Mouse (Mus musculus) adrenal gland, adult 8-10 months (tissue): ENCODE data around the gene 1700025F22Rik. TPM values are rescaled to one million over a fixed set of nuclear protein-coding genes. Genes with fewer than 3 reads are reported as not detected.
"Not testable (repeated sequence)": the region's sequence is repeated elsewhere in the genome, so short reads cannot be mapped to it uniquely, and the experiment has no call there.

Source experiments
- DNase-seq: peaks from one replicate; pipeline ENCODE4 v3.0.0; 2022
- total RNA-seq, 4 experiments: library from RNA; stranded (reverse); gene quantifications; 2 replicates each; pipeline ENCODE4 v1.2.4; 2022

Gene 1700025F22Rik
- total RNA-seq = not detected

DNA sequence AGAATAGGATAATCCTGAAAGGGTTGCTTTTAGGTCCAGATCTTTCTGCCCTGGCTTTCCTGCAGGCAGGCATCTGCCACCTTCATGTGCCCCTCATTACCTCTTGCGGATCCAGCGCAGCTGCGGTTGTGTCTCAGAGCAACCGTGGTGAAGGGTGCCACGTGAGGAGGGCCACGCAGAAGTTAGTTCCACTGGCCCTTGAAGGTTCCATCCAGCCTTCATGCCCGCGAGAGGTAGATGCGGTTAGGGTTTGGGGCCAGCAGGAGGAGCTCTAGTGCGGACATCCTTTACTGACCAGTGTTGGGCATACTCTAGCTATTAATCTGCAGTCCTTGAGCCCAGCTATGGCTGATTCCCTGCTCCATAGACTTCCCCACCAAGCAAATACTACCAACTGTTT lies at the start of gene 1700025F22Rik:
1700025F22Rik (minus strand) TSS at position 149 of the 400 bp plus-strand sequence.
- no peak for DNase-seq

GRCm38 (mm10) chr19:11196546-11196945 lies 31.4 kb upstream of the 1700025F22Rik start, which contains the start of gene Ms4a13:
Gene Ms4a13, minus strand, starts transcription at chr19:11196737.
- DNase-seq = no peak

- no peak for DNase-seq
These were observed 27.4 kb upstream of the 1700025F22Rik start for GRCm38 (mm10) chr19:11192552-11192951.

- DNase-seq = peak; percentile 10
These were observed 19.0 kb upstream of the 1700025F22Rik start for GRCm38 (mm10) chr19:11184121-11184520.

GRCm38 (mm10) chr19:11177464-11177863 lies 12.3 kb upstream of the 1700025F22Rik start:
- no peak for DNase-seq

GRCm38 (mm10) chr19:11157890-11158289 lies 7.2 kb downstream of the 1700025F22Rik start:
- not testable (repeated sequence) for DNase-seq

- DNase-seq = no peak
These were observed 29.8 kb downstream of the 1700025F22Rik start for GRCm38 (mm10) chr19:11135336-11135735.

DNA sequence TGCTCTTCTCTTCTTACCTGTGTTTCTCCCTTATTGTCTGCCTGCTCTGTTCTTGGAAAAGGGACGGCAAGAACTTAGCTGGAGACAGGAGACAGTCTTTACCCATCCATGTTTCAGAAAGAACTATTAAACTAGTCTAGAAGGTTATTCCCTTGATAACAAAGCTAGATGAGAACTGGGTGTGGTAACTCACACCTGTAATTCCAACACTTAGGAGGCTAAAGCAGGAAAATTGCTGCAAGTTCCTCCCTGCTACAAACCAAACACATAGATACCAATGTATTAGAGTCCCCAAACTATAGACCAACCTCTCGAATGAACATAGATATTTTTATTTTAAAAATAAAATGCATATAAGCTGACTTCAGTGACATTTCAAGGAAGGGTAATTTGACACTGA lies 30.3 kb downstream of the 1700025F22Rik start:
- no peak for DNase-seq

GRCm38 (mm10) chr19:11130776-11131175 lies 34.3 kb downstream of the 1700025F22Rik start, which contains the start of gene 1700017D01Rik:
Gene 1700017D01Rik, minus strand, starts transcription at chr19:11130876.
- DNase-seq = not testable (repeated sequence)

DNA sequence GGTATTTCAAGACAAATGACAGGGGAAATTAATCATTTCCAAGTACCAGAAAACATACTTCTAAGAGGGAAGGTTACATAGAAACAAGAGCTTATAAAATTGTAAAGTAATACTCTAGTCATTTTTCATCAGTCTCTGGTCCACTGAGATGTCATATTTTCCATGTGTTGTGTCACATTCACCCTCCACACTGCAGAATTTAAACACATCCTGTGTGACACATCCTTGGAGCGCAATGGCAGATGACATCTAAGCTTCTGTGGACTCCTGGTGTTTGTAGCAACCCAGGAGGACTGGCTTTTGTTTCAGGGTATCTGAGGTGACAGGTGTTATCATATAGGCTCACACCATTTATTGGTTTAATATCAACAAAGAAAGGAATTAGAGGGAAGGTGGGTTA lies 35.4 kb downstream of the 1700025F22Rik start:
- DNase-seq = no peak

DNA sequence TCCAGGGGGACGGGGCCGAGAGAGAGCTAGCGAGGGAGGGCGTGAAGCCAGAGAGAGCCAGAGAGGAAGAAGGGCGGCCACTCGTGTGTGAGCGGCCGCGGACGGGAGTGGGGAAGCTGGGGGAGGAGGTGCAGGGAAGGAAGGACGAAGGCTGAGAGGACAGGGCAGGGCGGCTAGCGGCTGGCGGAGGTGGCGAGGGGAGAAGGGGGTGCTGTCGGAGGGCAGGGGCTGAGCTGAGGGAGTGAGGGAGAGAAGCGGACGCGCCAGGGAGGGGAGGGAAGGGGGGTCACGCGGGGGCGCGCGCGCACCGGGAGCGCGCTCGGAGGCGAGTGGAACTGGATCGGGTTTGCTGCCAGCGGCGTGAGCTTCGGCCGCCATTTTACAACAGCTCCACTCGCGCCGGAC lies 44.1 kb downstream of the 1700025F22Rik start:
- not testable (repeated sequence) for DNase-seq

DNA sequence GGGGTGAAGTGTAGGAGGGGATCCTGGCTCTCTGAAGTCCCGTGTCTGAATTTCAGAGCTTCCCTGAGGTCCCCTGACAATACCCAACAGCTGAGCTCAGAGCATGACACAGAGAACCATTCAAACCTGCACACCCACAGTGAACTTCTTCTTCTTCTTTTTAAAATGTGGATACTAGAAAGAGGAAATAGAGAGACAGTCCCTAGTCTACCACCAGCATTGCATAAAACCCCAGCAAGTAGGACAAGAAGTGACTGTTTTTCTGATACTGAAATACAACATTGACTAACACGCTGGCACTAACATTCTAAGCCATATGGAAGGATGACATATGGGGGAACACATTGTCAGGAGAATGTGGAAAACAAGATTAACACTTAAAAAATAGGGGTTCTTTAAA lies 45.8 kb downstream of the 1700025F22Rik start:
- DNase-seq = no peak

DNA sequence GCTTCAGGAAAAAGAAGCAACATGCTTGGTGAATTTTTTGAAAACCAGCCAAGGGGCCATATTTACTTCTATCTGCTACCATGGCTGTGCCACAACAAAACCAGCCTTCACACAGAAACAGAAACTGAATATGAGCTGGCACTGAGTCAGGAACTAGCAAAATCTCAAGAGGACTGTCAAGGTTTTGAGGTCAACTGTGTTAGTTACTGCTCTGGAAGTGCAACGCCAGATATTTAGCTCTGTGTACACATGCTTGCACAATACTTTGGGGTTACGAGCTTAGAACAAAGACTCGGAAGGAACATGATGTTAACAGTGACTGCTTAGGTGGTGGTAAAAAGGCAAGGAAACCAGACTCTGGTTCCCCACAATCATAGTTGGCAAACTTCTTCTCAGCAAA lies 57.4 kb downstream of the 1700025F22Rik start:
- DNase-seq = peak; percentile 36

DNA sequence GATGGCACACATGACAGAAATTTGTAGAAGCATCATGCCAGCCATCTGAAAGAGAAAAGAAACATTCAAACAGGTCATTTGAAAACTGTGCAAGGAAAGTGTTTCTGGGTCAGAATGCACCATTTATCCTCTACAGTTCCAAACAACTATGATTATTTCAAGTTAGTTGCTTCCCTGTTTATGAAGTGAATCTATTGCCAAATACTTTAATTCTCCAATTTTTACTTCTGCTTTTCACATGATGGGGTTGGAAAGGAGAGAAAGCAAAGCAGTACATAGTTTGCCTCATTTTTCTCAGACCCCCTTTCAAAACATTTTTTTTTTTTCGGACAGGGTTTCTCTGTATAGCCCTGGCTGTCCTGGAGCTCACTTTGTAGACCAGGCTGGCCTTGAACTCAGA lies 63.2 kb downstream of the 1700025F22Rik start:
- no peak for DNase-seq

- no peak for DNase-seq
These were observed 66.7 kb downstream of the 1700025F22Rik start for GRCm38 (mm10) chr19:11098401-11098800.

DNA sequence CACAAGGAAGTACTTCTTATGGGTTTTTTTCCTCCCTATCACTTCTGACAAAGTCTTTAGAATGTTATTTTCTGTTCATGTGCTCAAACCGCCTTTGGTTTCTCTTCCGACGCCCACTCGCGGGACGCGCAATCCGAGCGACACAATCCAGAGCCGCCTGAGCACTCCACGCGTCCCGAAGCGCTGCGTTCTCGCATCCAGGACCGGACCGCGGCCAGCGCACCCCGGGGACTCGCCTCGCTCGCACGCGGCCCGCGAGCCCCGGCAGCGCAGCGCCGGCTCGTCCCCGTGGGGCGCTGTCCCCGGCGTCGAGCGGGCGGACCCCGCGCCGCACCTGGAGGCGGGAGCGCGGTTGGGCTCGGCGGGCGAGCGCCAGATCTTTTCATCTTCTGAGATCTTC lies 73.0 kb downstream of the 1700025F22Rik start:
- not testable (repeated sequence) for DNase-seq

Other genes starting within 250 kb of the 1700025F22Rik start
- gene Zp1, start 244.7 kb downstream of the 1700025F22Rik start, total RNA-seq = not detected
- under 1 TPM in 3 of 4 experiments, not detected in 1; 0.09 to 0.27 (median 0.24) TPM for gene Ptgdr2, start 228.2 kb downstream of the 1700025F22Rik start, total RNA-seq
- 10 to 100 TPM; 13.6 to 20.2 (median 17.0) TPM for gene Ccdc86, start 216.1 kb downstream of the 1700025F22Rik start, total RNA-seq
- gene Ms4a10, start 190.7 kb downstream of the 1700025F22Rik start, total RNA-seq = 10 to 100 TPM in 2 of 4 experiments, 1 to 10 TPM in 1, not detected in 1; 1.1 to 60.0 (median 24.4) TPM
- not detected for gene Ms4a15, start 172.1 kb downstream of the 1700025F22Rik start, total RNA-seq
- not detected for gene Ms4a18, start 147.3 kb downstream of the 1700025F22Rik start, total RNA-seq
- 1 to 10 TPM; 4.5 to 6.1 (median 5.1) TPM for gene Ms4a8a, start 84.2 kb downstream of the 1700025F22Rik start, total RNA-seq
- not detected for gene 1700017D01Rik, start 34.4 kb downstream of the 1700025F22Rik start, total RNA-seq
- gene Ms4a13, start 31.4 kb upstream of the 1700025F22Rik start, total RNA-seq = not detected
- under 1 TPM in 1 of 4 experiments, not detected in 3; 0.22 TPM for gene Ms4a12, start 67.1 kb upstream of the 1700025F22Rik start, total RNA-seq
- under 1 TPM; 0.38 to 0.89 (median 0.56) TPM for gene Ms4a1, start 100.9 kb upstream of the 1700025F22Rik start, total RNA-seq
- not detected for gene Ms4a5, start 118.6 kb upstream of the 1700025F22Rik start, total RNA-seq
- under 1 TPM; 0.07 to 0.43 (median 0.25) TPM for gene Ms4a14, start 149.1 kb upstream of the 1700025F22Rik start, total RNA-seq
- 10 to 100 TPM in 2 of 4 experiments, 1 to 10 TPM in 2; 1.6 to 14.0 (median 7.6) TPM for gene Ms4a7, start 170.8 kb upstream of the 1700025F22Rik start, total RNA-seq
- gene Ms4a4a, start 210.2 kb upstream of the 1700025F22Rik start, total RNA-seq = 1 to 10 TPM; 3.0 to 8.9 (median 8.4) TPM
- 1 to 10 TPM in 2 of 4 experiments, under 1 TPM in 2; 0.40 to 3.5 (median 0.93) TPM for gene Ms4a4c, start 239.4 kb upstream of the 1700025F22Rik start, total RNA-seq